Mouse (Mus musculus) heart, postnatal 36 days (tissue): ENCODE data around the gene Kcnh4. TPM values are rescaled to one million over a fixed set of nuclear protein-coding genes. Genes with fewer than 3 reads are reported as not detected.
A peak's percentile ranks its signal among the peaks of the same experiment; 100 is the strongest.

Experiments
- DNase-seq, 2 experiments: peaks; one replicate each; pipeline ENCODE4 v3.0.0; 2021 to 2022
- intact Hi-C: fragments of 180-260 bp; cut with DNase I; formaldehyde crosslinking; loops from one replicate; pipeline ENCODE4 v1.15.1; 2025
- total RNA-seq, 2 experiments: library from RNA; stranded (reverse); gene quantifications; 2 replicates each; pipeline ENCODE4 v1.2.3; 2021

Kcnh4 gene
- total RNA-seq, 2 experiments from 2014 or later = not detected

DNA sequence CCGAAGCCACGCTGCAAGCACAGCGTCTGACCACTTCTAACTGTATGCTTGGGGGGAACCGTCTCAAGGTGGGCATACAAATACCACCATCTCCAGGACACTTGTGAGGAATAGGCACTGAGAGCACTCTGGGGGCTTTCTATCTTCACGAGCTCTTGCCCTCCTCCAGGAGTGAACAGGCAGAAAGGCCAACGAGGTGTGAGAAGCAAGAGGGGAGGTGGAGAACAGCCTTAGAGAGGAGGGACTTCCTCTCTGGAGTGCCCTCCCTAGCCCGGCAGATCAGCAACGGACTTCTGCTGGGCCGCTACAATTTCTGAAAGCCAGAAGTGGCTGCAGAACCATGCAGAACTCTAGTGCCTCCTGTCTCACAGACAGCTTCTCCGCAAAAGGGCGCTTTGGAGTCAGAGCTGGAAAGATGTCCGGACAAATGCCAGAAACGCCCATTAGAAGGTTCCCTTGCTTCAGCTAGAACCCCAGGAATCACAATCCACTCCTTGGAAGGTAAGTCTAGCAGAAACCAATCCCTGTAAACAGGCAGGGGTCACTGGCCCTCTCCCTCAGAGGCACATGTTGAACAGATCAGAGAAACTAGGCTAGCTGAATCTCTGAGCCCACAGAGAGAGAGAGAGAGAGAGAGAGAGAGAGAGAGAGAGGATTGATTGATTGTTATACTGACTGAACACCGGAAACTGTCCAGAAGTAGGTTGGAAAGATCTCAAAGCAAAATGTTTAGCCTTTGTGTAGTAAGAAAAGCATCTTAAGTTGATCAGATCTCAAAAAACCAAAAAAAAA, 23.6 kb downstream of the Kcnh4 start:
- DNase-seq = no peak
- intact Hi-C loops = loop anchor here (2.0 kb wide), 1 partner anchor 13 kb away; no protein-coding TSS in a partner anchor

DNA sequence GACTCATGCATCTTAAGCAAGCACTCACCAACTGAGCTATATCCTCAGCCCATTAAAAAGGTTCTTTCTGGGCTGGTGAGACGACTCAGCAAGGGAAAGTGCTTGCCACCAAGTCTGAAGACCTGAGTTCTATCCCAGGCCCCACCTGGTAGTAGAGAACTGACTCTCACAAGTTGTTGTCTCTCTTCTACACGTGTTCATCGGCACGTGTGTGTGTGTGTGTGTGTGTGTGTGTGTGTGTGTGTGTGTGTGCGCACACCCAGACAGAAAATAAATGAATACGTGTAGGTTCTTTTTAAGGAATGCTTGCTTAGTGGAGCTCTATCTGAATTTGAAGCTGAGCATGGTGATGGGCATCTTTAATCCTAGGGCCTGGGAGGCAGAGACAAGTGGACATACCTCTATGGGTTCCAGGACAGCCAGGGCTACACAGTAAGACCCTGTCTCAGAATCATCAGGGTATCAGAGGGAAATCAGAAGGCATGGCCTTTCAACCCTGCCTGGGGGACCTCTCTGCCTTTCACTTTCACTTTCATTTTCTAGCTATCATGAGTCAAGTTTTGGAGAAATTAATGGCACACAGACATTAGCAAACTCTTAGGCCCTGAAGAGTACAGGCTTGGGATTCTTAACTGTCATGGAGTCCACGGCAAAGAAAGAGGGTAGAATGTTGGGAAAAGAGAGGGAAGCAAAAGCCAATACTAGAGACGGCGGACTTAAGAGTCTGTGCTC, 24.4 kb downstream of the Kcnh4 start:
- intact Hi-C loops = no loop called here
- no peak for DNase-seq

DNA sequence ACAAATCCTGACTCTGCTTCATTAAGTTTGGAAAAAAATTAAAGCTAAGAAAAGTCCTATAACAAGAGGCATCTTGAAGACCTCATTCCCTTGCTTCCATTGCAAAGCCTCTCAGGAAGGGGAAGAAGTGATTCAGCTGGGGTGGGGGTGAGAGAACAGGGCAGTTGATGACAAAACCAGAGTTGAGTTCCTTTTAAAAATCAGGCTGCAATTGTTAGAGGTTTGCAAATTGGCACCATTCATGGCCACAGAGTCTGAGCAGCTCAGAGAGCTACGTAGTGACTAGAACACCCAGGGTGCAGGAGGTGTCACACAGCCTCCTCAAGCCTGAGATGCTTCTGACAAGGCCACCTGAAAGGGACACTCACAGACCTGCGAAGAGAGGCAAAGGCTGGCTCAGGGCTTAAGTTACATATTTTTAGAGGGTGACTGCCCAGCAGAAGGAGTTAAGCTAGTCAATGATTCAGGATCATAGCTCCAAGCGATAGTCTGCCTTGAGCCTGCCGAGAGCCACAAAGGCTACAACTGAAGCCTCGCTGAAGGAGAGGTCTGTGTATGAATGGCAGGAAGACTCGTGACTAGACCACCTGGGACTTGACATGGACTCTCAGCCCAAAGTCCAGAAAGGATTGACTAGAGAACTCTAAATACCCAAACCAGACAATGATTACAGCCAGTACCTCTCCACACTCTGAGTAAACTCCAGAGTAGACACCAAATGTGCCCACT, 29.1 kb downstream of the Kcnh4 start:
- intact Hi-C loops = no loop called here
- DNase-seq = no peak

DNA sequence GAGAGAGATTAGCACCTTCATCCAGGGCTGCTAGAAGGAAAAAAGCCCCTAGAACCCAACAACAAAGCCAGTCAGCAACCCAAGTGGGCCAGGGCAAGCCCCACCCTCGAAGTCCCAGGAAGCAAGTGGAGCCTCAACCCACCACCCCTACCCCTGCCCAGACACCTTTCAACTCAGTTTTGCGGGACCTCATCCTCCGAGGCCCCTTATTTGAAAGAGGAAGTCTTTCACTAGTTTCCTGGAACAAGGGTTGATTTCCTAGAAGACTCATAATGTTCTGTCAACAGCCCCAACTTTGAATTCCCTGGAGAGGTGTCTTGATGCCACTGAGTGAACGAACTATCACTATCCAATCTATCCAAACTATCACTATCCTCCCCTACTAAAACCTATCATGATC, 29.8 kb downstream of the Kcnh4 start:
- no peak for DNase-seq
- intact Hi-C loops = no loop called here

DNA sequence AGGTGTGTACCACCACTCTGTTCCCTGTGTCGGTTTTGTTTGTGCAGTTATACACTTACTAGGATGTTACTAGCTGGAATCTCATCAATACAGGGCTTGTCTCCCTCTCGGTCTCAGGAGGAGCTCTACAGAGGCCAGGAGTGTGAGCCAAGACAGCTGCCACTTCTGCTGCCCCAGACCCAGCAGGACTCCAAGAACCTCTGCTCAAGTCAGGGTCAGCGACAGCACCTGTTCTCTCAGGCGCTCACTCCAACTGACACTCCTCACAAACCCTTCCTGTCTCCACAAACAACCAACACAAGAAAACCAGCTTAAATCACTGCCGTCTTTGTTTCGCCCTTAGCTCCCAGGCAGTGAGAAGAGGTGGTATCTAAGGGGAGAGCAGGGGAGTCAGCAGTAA, 31.1 kb downstream of the Kcnh4 start:
- intact Hi-C loops = no loop called here
- no peak for DNase-seq

DNA sequence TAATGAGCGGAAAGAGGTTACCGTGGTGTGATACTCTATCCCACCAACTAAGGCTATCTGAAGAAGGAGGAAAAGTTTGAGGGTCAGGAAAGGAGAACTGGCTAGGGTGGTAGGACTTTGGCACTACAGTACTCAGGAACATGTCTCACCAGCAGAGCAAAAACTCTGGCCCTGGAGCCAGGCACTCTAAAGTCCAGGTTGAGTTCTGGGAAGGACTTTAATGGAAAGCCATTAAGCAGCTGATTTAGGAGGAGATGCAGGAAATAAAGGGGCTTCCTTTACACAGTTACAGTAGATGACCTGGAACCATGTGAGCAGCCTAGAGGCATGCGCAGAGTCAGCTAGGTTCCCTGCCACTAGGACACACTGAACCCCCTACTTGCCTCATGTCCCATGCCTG, 32.5 kb downstream of the Kcnh4 start:
- intact Hi-C loops = no loop called here

DNA sequence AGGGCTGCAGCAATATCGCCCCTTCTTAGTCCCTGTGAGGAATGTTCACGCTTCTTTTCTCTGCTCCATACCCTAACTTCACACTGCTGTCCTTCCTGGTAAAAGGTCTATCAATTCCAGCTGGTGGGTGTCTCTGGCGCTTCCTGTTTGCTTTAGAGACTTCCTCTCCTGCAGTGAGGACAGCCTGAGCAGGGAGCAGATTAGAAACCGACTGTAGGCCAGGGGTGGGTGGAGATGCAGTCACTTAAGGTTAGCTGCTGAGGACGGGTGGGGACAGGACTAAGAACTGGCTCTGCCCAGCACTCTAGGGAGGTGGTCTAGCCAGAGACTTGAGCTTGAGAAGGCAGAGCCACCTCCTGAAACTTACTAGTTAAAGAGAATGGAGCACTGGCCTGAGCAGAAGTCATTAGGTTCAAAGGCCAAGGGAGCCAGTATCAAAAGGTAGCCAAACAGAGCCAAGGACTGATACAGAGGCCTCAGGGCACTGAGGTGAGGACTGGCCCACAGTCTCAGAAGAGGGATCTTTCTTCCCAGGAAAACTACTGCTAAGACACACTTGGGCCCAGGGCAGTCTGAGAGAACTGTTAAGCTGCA, 34.7 kb downstream of the Kcnh4 start:
- DNase-seq = peak in 1 of 2 experiments; percentile 52
- intact Hi-C loops = loop anchor here (5.0 kb wide), 1 partner anchor 217 kb away; no protein-coding TSS in a partner anchor

More for the DNA sequence above, 32.5 kb downstream of the Kcnh4 start:
- DNase-seq = no peak

DNA sequence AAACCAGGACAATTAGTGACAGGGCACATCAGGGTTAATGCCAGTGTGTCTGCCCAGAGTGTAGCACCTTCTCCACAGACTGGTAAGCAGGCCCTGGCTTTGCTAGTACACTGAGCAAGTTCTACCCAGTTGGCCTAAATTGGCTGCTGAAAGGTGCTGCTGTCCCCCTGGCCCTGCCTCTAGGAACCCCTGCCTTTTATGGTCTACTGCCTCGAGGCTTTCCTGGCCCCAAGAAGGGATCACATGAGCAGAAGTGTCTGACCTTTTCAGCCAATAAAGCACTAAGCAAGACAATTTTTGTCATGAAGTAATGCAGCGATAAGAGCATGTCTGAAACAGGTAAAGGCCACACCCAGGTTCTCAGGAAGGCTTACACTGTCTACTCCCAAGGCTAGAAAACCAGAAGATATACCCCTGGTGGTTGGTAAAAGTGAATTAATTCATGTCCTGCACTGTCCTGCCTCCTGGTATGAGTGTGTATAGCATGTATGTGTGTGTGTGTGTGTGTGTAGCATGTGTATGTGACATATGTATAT, 37.2 kb downstream of the Kcnh4 start:
- intact Hi-C loops = loop anchor here (2.0 to 5.0 kb wide), 2 partner anchors 14 to 220 kb away; no protein-coding TSS in a partner anchor
- no peak for DNase-seq

DNA sequence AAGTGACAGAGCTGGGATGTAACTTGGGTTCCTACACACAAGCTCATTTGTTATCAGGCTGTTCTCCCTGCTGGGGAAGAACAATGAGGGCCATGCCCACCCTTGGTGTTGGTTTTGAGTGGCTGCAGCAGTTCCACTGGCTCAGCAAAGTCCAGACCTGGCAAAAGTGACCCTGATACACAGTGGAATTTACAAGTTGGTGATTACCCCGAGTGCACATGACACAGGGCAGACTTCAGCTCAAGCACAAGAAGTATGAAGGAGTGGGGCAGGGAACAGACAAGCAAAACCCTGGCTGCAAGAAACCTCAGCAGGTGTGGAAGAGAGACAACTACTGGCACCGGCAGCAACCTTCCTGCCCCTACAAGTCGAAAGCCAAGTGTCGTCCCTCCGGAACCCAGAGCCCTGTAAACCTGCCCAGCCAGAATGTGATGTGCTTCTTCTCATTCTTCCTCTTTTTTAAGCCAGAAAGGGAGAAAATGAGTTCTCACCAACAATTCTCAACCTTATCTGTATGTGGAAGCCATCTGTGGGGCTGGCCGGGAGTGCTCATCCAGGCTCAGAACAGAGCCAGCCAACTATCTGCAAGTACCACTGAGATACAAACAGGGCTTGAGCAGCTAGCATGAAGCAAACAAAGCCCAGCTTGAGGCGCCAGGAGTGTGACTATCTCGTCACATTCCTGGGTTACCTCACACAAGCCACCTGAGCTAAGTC, 37.8 kb downstream of the Kcnh4 start:
- intact Hi-C loops = loop anchor here (2.0 to 5.0 kb wide), 2 partner anchors 15 to 220 kb away; no protein-coding TSS in a partner anchor
- DNase-seq = no peak

DNA sequence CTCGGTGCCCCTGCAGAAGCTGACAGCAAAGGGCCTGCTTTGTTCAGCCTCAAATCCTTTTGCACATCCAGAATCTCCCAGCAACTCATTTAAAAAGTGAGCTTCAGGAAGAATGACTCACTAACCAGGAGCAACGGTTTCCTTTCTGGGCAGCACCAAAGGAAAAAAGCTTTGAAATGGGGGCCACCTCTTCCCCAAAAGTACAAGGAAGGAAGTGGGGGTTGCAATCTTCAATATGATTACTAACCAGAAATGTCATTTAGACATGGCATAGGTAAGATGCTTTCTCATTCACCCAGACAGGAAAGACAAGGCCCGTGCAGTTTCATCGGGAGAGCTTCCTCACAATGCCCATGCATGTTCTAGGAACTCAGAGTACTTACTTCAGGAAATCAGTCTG, 38.5 kb downstream of the Kcnh4 start:
- intact Hi-C loops = loop anchor here (5.0 kb wide), 1 partner anchor 221 kb away; no protein-coding TSS in a partner anchor
- DNase-seq = no peak

DNA sequence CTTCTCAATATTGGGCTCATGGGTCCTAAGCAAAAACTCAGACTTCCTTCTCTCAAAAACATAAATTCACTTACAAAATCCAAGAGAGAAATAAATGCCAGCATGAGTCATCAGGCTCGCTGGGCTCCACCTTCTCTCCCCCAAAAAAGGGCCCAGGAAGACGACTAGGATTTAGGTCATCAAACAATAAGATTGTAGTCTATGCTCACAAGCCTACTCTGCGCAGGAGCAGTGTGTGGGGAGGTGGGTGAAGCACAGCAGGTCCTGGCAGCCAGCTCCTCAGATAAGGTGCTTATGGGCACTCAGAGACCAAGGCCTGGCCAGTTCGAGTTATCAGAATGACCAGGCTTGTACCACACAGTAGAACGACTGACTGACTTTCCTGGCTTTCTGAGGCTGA, 39.4 kb downstream of the Kcnh4 start:
- intact Hi-C loops = loop anchor here (5.0 kb wide), 1 partner anchor 222 kb away; no protein-coding TSS in a partner anchor
- DNase-seq = no peak

DNA sequence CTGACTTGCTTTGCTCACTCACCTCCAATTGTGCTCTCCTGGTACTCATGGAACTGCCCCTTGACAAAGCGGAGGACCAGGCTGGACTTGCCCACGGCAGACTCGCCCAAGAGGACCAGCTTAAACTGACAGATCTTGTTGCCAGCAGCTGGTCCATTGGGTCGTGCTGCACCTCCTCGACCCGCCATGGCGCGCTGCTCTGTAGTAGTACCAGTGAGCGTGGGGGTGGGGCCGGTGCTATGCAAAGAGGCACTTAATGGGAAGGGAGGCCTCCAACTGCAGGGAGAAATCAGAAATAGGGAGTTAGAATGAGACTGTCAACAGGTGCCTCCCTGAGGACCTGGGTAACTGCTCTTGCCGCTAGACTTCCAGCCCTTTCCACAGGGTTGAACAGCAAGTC, 39.8 kb downstream of the Kcnh4 start:
- DNase-seq = no peak
- intact Hi-C loops = loop anchor here (5.0 to 10.0 kb wide), 5 partner anchors 142 to 345 kb away; no protein-coding TSS in a partner anchor

DNA sequence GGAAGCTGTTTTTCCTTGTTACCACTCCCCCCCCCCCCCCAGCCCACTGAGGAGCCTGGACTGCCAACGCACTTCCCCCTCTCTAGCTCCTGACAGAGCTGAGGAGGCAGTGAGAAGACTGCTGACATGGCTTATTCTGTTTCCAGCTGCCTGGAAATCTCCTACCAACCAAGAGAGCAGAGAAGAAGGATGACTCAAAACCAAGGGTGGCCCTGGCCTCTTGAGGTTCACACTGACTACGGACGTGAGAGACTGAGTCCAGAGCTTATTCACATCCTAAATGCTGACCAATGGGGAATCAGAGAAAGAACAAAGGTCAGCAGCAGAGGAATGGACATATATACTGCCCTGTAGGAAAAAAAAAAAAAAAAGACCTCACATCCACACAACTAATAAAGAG, 40.4 kb downstream of the Kcnh4 start:
- DNase-seq = no peak
- intact Hi-C loops = loop anchor here (5.0 to 10.0 kb wide), 4 partner anchors 143 to 345 kb away; no protein-coding TSS in a partner anchor

DNA sequence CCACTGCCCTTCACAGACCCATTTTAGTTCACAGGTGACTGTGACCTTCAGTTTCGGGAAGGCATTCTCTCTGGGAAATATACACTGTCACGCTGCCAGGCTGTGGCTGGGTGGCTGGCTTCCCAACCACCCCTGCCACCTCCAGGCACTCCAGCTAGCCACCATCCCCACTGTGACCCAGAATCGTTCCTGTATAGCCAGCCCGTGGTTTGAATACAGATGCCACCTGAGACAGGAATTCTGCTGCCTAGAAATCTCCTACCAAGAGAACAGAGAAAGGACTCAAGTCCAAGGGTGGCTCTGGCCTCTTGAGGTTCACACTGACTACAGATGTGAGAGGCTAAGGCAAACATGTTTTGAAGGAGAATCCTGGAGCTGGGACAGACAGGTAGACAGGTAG, 40.9 kb downstream of the Kcnh4 start:
- intact Hi-C loops = loop anchor here (5.0 to 10.0 kb wide), 4 partner anchors 143 to 346 kb away; no protein-coding TSS in a partner anchor
- DNase-seq = no peak

DNA sequence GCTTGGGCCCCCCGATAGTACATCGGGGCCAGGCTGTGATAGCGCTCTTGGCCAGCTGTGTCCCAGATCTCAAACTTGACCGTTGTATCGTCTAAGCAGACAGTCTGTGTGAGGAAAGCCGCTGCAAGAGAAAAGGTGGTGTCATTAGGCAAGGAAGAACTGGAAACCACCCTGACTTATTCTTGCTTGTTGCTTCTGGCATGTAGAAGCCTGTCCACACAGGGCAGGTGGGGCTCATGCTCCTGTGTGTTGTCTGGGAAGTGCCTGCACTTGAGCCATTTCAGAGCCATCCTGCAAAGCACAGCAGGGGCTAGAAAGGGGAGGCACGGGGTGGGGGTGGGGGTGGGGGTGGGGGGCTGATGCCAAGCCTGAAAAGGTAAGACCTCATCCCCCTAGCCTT, 41.3 kb downstream of the Kcnh4 start:
- intact Hi-C loops = loop anchor here (5.0 to 10.0 kb wide), 4 partner anchors 144 to 346 kb away; no protein-coding TSS in a partner anchor

DNA sequence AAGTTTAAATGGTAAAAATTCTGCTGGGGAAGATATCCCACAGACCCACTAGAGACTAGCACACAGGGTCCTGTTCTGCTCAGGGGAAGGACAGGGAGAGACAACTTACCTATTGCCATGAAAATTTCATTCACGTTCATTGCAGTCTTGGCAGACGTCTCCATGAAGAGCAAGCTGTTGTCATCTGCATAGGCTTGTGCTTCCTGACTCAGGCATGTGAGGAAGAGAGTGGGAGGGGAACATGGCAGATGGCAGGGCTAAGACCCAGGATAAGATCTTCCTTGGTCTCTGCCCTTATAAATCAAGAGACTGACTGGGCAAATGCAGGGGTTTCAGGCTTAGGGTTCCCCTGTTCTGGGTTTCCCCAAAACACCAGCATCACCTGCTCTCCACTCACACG, 43.1 kb downstream of the Kcnh4 start:
- no peak for DNase-seq
- intact Hi-C loops = loop anchor here (5.0 to 10.0 kb wide), 4 partner anchors 146 to 348 kb away; no protein-coding TSS in a partner anchor

More for the DNA sequence above, 41.3 kb downstream of the Kcnh4 start:
- DNase-seq = no peak

DNA sequence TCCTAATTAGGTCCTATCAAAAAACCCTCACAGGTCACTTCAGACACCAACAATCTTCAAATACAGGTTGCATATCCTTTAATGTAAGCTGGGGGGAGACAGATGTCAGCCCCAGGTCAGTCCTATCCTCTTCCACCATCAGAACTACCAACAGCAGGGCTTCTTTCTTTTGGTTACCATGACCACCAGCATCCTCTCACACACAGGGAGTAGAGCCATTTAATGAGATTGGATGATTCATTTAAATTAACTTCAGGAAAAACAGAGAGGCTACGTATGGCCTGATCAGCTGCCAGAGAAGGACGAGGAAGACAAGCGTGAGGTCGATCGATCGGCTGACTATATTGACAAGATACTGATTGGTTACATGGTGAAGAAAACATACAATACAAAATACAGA, 44.8 kb downstream of the Kcnh4 start:
- DNase-seq = no peak
- intact Hi-C loops = loop anchor here (1.0 to 10.0 kb wide), 5 partner anchors 46 to 350 kb away; no protein-coding TSS in a partner anchor

DNA sequence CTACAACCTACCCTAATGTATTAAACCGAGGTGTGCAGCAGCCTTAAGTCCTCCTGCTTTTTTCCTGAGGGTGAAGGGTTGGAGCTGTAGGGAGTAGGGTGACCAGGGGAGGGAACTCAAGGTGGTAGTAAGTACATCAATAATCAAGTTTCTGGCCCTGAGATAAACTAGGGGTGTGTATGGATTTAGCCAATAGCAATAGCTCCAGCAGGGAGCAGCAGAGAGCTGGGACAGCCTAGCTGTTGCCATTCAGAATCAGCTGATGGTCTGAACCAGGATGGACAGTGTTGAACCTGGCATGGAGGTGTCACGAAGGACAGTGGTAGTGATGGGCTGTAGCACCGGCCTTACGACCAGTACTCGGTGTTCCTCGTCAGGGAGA, 45.2 kb downstream of the Kcnh4 start:
- intact Hi-C loops = loop anchor here (1.0 to 10.0 kb wide), 2 partner anchors 47 to 350 kb away; no protein-coding TSS in a partner anchor

More for the DNA sequence above, 45.2 kb downstream of the Kcnh4 start:
- DNase-seq = peak; percentile 83 to 88
